Mouse (Mus musculus) forebrain, embryonic 11.5 days (tissue): ENCODE measurements around the gene Smyd2. TPM values are rescaled to one million over a fixed set of nuclear protein-coding genes. Genes with fewer than 3 reads are reported as not detected.

Source experiments
- ATAC-seq: fragments of 200-750 bp; cut with Nextera tagmentation; replicated peaks from 2 replicates; pipeline ENCODE4 v1.8.0; 2017; ENCODE audit warnings: moderate TSS enrichment; ENCODE audit not compliant: low FRiP score
- DNase-seq: peaks from one replicate; pipeline ENCODE4 v3.0.0-alpha.2; 2017; ENCODE audit warnings: low spot score
- H3K27ac ChIP-seq: fragments of 300-500 bp; sonication (generic); 2 replicates; pipeline ENCODE4 v1.5.1; 2014; ENCODE audit warnings: low read depth, low read length
- H3K27me3 ChIP-seq: fragments of 300-500 bp; sonication (generic); 2 replicates; pipeline ENCODE4 v1.6.1; 2014; ENCODE audit warnings: mild to moderate bottlenecking, low read length, mixed read lengths; ENCODE audit not compliant: control insufficient read depth, insufficient read depth
- H3K36me3 ChIP-seq: fragments of 300-500 bp; sonication (generic); 2 replicates; pipeline ENCODE4 v1.6.1; 2014; ENCODE audit warnings: mild to moderate bottlenecking, low read length, moderate library complexity, mixed read lengths; ENCODE audit not compliant: control insufficient read depth, insufficient read depth
- H3K4me1 ChIP-seq: fragments of 300-500 bp; sonication (generic); replicated peaks from 2 replicates; pipeline ENCODE4 v1.6.1; 2014; ENCODE audit warnings: low read length, mixed read lengths; ENCODE audit not compliant: control insufficient read depth, insufficient read depth
- H3K4me2 ChIP-seq: fragments of 300-500 bp; sonication (generic); 2 replicates; pipeline ENCODE4 v1.6.1; 2014; ENCODE audit warnings: low read depth, mild to moderate bottlenecking, low read length, moderate library complexity, mixed read lengths; ENCODE audit not compliant: severe bottlenecking
- H3K4me3 ChIP-seq: fragments of 300-500 bp; sonication (generic); 2 replicates; pipeline ENCODE4 v1.5.1; 2014; ENCODE audit warnings: low read depth, low read length
- H3K9ac ChIP-seq: fragments of 300-500 bp; sonication (generic); 2 replicates; pipeline ENCODE4 v1.6.1; 2014; ENCODE audit warnings: low read length
- H3K9me3 ChIP-seq: fragments of 300-500 bp; sonication (generic); 2 replicates; pipeline ENCODE4 v1.6.1; 2016; ENCODE audit warnings: low read length, mixed read lengths; ENCODE audit not compliant: control insufficient read depth
- WGBS: fragments of 180-500 bp; shearing (Covaris S2); extraction: QIAGEN DNeasy Blood & Tissue Kit; methylation state at CpG from one replicate; pipeline ENCODE4 v1.1.7; 2014; 5-methylcytosine and 5-hydroxymethylcytosine counted together
- polyA plus RNA-seq: library from polyadenylated mRNA; unstranded; fragments of >200 nt; fragmentation: Nextera tagmentation; extraction: Ambion mirVana; gene quantifications from 2 replicates; pipeline ENCODE4 v1.2.1, GENCODE M21; 2014

Smyd2 gene
- polyA plus RNA-seq: 43.1 and 46.0 TPM in 2 replicates

- ATAC-seq (peak; percentile 83), DNase-seq (peak; percentile 84)
- peak within 1 kb of the TSS; percentile 71 for H3K4me3 ChIP-seq
- 0 out of 2 replicates have a peak within 1 kb of the TSS, but pooled peaks have one; percentile 12 for H3K27ac ChIP-seq
- peaks cover 3% of the 10 kb centered on the region; the same call in 1 of the 2 replicates for H3K4me1 ChIP-seq
- H3K27me3 ChIP-seq: peaks cover 4% of the 10 kb centered on the region; the same call in 1 of the 2 replicates
- peak within 1 kb of the TSS; percentile 81 for H3K9ac ChIP-seq
- no peaks in the 10 kb centered on the region for H3K36me3 ChIP-seq
- H3K9me3 ChIP-seq: no peaks in the 10 kb centered on the region
- WGBS: under 1% methylated on average over 84 of the region's 90 CpGs
- H3K4me2 ChIP-seq: peak within 1 kb of the TSS; percentile 93
Observed at GRCm38 (mm10) chr1:189921818-189922592, at the start of gene Smyd2. Gene Smyd2, minus strand, starts transcription at chr1:189922363.

- no peak overlapping the region for H3K4me2 ChIP-seq
- ATAC-seq: no peak
- no peaks in the 10 kb centered on the region for H3K36me3 ChIP-seq
- H3K4me1 ChIP-seq: 0 out of 2 replicates have a peak, but pooled peaks cover 4% of the 10 kb centered on the region
- no peak for DNase-seq
- WGBS: 87% methylated on average over 8 of the region's 8 CpGs
- no peaks in the 10 kb centered on the region for H3K9me3 ChIP-seq
- no peak overlapping the region for H3K4me3 ChIP-seq
- no peak overlapping the region for H3K9ac ChIP-seq
- H3K27me3 ChIP-seq: no peaks in the 10 kb centered on the region
- H3K27ac ChIP-seq: no peak overlapping the region
Observed at GRCm38 (mm10) chr1:189970381-189970780, 48.2 kb upstream of the Smyd2 start.

- H3K9ac ChIP-seq: no peak overlapping the region
Observed at GRCm38 (mm10) chr1:189968027-189968426, 45.9 kb upstream of the Smyd2 start.

DNA sequence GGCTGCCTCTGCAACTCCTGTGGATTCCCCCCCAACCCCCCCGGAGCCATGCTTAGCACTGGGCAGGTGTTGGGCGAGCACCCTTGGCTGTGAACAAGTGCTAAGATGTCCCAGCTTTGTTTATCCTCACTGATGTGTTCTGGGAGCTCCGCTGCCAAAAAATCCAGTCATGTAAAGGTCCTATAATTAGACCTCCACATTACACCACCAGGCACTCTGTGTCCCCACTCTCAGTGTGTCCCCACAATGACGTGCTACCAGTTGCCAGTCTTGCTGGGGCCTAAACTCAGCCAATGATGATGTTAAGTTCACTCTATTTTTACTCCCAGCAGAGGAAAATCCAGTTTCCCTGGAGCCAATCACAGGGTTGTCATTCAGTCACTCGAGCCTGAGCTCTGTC lies 38.3 kb upstream of the Smyd2 start:
- DNase-seq (no peak), ATAC-seq (no peak)
- no peak overlapping the region for H3K4me2 ChIP-seq
- 73% methylated on average over 5 of the region's 5 CpGs for WGBS
- H3K9ac ChIP-seq: no peak overlapping the region
- H3K9me3 ChIP-seq: no peaks in the 10 kb centered on the region
- H3K4me3 ChIP-seq: no peak overlapping the region
- H3K36me3 ChIP-seq: no peaks in the 10 kb centered on the region
- H3K27ac ChIP-seq: no peak overlapping the region
- H3K4me1 ChIP-seq: no peaks in the 10 kb centered on the region
- no peaks in the 10 kb centered on the region for H3K27me3 ChIP-seq

More at GRCm38 (mm10) chr1:189968027-189968426, 45.9 kb upstream of the Smyd2 start:
- Histone ChIP-seq H3K4me2 (no peak overlapping the region), H3K36me3 (no peaks in the 10 kb centered on the region), H3K4me1 (0 out of 2 replicates have a peak, but pooled peaks cover 4% of the 10 kb centered on the region), H3K27ac (no peak overlapping the region), H3K9me3 (no peaks in the 10 kb centered on the region), H3K4me3 (no peak overlapping the region), H3K27me3 (no peaks in the 10 kb centered on the region)
- ATAC-seq (no peak), DNase-seq (no peak)
- 80% methylated on average over 4 of the region's 4 CpGs for WGBS

DNA sequence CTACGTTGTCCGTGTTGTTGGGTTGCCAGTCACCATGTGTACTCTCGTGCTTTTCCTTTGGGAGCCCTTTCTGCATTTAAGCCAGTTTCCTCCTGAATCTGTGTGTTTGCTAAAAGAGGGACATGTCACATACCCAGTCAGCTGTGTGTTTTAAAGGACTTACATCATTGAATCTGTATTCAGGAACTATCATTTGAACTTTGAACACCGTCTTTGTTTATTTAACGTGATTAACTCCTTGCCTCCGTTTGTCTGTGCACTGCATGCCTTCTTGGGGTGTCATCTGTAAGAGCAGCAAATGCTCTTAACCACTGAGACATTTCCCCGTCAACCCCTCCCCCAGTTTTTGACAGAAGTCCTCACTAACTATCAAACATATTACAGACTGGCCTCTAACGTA lies 37.6 kb upstream of the Smyd2 start:
- Histone ChIP-seq H3K9ac (no peak overlapping the region), H3K4me2 (no peak overlapping the region), H3K9me3 (no peaks in the 10 kb centered on the region), H3K4me1 (no peaks in the 10 kb centered on the region), H3K27ac (no peak overlapping the region), H3K36me3 (no peaks in the 10 kb centered on the region), H3K27me3 (no peaks in the 10 kb centered on the region), H3K4me3 (no peak overlapping the region)
- ATAC-seq: no peak
- peak; percentile 13 for DNase-seq
- 82% methylated on average over 8 of the region's 8 CpGs for WGBS

DNA sequence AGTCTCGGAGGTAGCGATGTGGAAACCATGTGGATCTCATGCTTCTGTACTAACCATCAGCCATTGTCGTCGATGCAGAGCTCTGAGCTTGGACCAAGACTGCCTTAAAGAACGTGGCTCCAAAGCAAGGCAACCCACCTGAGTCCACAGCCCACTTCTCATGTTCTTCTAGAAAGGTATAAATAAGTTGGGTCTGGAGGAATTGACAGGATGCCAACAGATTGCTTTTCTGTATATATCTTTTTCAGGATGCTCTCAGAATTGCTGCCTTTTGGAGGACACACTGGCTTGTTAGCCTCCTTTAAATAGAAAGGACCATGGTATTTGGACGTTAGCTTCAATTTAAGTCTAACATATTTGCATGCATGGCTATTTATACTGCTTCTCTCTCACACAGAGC lies 29.7 kb upstream of the Smyd2 start:
- 84% methylated on average over 6 of the region's 6 CpGs for WGBS
- no peak overlapping the region for H3K27ac ChIP-seq
- H3K4me2 ChIP-seq: no peak overlapping the region
- no peaks in the 10 kb centered on the region for H3K4me1 ChIP-seq
- DNase-seq: no peak
- no peak overlapping the region for H3K9ac ChIP-seq
- no peaks in the 10 kb centered on the region for H3K36me3 ChIP-seq
- H3K4me3 ChIP-seq: no peak overlapping the region
- no peaks in the 10 kb centered on the region for H3K9me3 ChIP-seq
- H3K27me3 ChIP-seq: no peaks in the 10 kb centered on the region
- no peak for ATAC-seq

- Histone ChIP-seq H3K27ac (no peak overlapping the region), H3K27me3 (no peaks in the 10 kb centered on the region), H3K9me3 (no peaks in the 10 kb centered on the region), H3K36me3 (no peaks in the 10 kb centered on the region), H3K4me1 (no peaks in the 10 kb centered on the region), H3K4me3 (no peak overlapping the region), H3K9ac (no peak overlapping the region), H3K4me2 (no peak overlapping the region)
- ATAC-seq (no peak), DNase-seq (no peak)
- 58% methylated on average over 8 of the region's 8 CpGs for WGBS
Observed at GRCm38 (mm10) chr1:189947411-189947810, 25.2 kb upstream of the Smyd2 start.

DNA sequence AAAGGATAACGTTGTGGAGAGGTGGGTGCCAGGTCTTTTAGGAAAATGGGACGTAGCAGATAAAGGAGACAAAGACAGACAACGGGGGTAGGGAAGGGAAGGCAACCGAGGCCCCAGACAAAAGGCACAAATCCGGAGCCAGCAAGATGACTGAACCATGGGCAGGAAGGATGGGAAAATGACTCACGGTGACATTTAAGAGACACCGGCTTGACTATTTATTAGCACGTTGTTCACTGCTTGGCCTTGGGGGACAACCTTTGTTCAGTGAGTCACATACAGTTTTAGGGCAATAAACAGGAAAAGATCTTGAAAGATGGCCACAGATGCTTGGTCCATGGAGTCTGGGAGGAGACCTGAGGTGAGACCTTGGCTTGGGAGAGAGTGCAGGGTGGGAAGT lies 24.0 kb upstream of the Smyd2 start:
- Histone ChIP-seq H3K36me3 (no peaks in the 10 kb centered on the region), H3K4me1 (no peaks in the 10 kb centered on the region), H3K4me2 (no peak overlapping the region), H3K9me3 (no peaks in the 10 kb centered on the region), H3K9ac (no peak overlapping the region), H3K27ac (no peak overlapping the region), H3K27me3 (no peaks in the 10 kb centered on the region), H3K4me3 (no peak overlapping the region)
- DNase-seq (no peak), ATAC-seq (no peak)
- WGBS: 85% methylated on average over 8 of the region's 8 CpGs

- WGBS: 88% methylated on average over 5 of the region's 5 CpGs
- H3K9me3 ChIP-seq: no peaks in the 10 kb centered on the region
- H3K27me3 ChIP-seq: no peaks in the 10 kb centered on the region
- ATAC-seq (no peak), DNase-seq (no peak)
- H3K4me3 ChIP-seq: no peak overlapping the region
- H3K4me1 ChIP-seq: no peaks in the 10 kb centered on the region
- no peaks in the 10 kb centered on the region for H3K36me3 ChIP-seq
- no peak overlapping the region for H3K4me2 ChIP-seq
- H3K27ac ChIP-seq: no peak overlapping the region
- H3K9ac ChIP-seq: no peak overlapping the region
Observed at GRCm38 (mm10) chr1:189941786-189942185, 19.6 kb upstream of the Smyd2 start.
